Mouse (Mus musculus) left cerebral cortex, postnatal 4 days (tissue): ENCODE results near the gene Olfr575. TPM values are rescaled to one million over a fixed set of nuclear protein-coding genes. Genes with fewer than 3 reads are reported as not detected.

Experiments used
- DNase-seq: peaks from one replicate; pipeline ENCODE4 v3.0.0-alpha.2; 2022
- intact Hi-C: fragments of 180-260 bp; cut with DNase I; formaldehyde crosslinking; loops from one replicate; pipeline ENCODE4 v1.15.1; 2025
- total RNA-seq, 2 experiments: library from RNA; stranded (reverse); gene quantifications; 2 replicates each; pipeline ENCODE4 v1.2.3; 2021

Olfr575 gene
- not detected for total RNA-seq

- no peak for DNase-seq
- intact Hi-C loops, result no loop called here
Observed at GRCm38 (mm10) chr7:102958593-102958992, at the start of gene Olfr575. Gene Olfr575 (minus strand): TSS chr7:102958775.

DNA sequence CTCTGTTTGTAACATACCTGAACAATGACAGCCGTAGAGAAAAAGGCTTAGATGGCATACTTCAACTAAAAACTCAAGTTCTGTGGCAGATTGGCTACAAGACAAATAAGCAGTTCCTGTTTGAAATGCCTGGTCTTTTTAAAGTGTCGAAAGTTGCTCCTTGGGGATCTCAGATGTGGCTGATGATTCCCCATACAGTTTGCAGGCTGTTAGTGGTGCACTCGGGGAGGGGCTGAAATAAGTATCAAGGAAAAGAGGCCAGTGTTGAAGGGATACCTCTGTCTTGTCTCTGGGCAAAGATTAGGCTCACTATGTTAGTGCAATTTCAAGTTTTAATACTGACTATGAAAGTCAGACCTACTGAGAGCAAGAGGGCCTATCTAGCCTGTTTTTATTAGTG, 30.6 kb upstream of the Olfr575 start, which contains the start of gene Olfr578:
Gene Olfr578, minus strand, starts transcription at position 101 of the 400 bp plus-strand sequence.
- intact Hi-C loops, result no loop called here
- no peak for DNase-seq

DNA sequence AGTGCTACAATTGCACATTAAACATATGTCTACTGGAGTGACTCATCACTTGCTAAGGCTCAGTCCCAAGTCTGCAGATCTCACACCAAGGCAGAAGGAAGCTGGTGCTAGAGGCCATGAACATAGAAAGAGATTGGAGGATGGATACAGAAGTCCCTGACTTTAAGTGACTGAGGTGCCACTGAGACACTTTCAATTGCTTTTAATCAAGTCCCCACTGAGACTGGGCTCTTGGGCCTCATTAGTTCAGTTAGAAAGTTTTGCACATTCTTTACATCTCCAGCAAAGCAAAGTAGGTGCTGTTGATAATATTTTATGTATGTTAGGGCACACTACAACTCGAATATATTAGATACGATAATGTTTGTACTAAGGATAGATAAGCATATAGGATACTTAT, 17.3 kb upstream of the Olfr575 start, which contains the start of gene Olfr577:
Gene Olfr577, minus strand, starts transcription at position 101 of the 400 bp plus-strand sequence.
- no peak for DNase-seq
- intact Hi-C loops, result no loop called here

DNA sequence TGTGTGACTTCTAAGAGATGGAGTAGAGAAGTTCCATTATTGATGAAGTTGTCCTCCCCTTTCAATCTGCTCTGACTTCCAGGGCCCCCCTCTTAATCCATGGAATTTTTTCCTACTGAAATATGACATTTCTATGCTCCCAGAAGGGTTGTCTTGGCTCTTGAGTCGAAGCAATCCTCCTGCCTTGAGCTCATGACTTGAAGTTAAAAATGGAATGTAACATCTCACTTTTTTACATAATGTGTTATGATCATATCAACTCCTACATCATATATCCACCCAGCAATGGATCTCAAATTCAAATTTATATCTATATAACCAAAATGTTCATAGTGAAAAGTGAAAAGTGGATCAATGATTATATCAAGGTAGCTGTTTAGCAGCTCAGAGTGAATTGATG, 15.8 kb upstream of the Olfr575 start:
- DNase-seq, result no peak
- intact Hi-C loops, result no loop called here

- no peak for DNase-seq
- intact Hi-C loops, result no loop called here
Observed at GRCm38 (mm10) chr7:102962360-102962759, 3.8 kb upstream of the Olfr575 start, which contains the start of gene Olfr576. Gene Olfr576 (plus strand): TSS chr7:102962660.

- intact Hi-C loops, result no loop called here
- DNase-seq, result no peak
Observed at GRCm38 (mm10) chr7:102958137-102958536, 438 bp downstream of the Olfr575 start.

- DNase-seq, result no peak
- intact Hi-C loops, result no loop called here
Observed at GRCm38 (mm10) chr7:102950732-102951131, 7.8 kb downstream of the Olfr575 start.

GRCm38 (mm10) chr7:102948167-102948566, 10.4 kb downstream of the Olfr575 start, which contains the start of gene Olfr574:
Gene Olfr574 (plus strand): TSS chr7:102948467.
- DNase-seq, result no peak
- intact Hi-C loops, result no loop called here

- intact Hi-C loops, result no loop called here
- no peak for DNase-seq
Observed at GRCm38 (mm10) chr7:102943417-102943816, 15.2 kb downstream of the Olfr575 start.

DNA sequence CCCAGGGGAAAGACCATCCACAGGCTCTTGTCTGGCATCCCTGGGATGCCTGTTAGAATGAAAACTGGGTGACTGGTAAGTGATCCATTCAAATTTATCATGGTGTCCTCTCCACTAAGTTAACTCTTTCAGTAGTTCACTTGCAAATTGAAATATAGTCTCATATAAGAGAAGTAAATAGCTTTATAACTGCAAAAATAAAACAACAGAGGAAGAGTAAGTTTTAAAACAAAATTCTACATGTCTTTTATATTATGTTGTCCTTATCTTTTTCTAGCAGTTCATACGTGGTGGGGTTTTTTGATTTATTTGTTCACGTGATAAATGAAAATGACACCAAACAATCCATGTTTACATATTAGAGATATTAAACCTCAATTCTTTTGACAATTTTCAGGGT, 16.1 kb downstream of the Olfr575 start, which contains the start of gene Olfr573-ps1:
Gene Olfr573-ps1, minus strand, starts transcription at position 101 of the 400 bp plus-strand sequence.
- intact Hi-C loops, result no loop called here
- no peak for DNase-seq

GRCm38 (mm10) chr7:102927105-102927504, 31.5 kb downstream of the Olfr575 start:
- intact Hi-C loops, result no loop called here
- DNase-seq, result no peak

DNA sequence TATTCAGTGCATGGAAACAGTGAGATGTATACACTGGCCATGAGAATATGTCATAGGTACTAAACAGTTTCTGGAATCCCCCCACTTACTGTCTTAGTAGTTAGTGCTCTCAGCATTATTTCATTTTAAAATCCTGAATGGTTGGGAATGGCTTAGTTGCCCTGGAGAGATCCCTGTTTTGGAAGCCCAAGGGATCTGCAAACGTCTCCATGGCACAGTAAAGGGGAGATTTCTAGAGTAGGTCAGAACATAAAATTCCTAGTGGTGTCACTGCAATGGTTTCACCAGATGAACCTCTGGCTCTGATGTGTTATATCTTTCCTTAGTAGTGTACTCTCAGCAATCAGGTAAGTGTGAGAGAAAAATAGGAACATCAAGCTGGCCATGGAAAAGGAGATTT, 34.5 kb downstream of the Olfr575 start, which contains the start of gene Olfr572:
Gene Olfr572, plus strand, starts transcription at position 301 of the 400 bp plus-strand sequence.
- DNase-seq, result no peak

DNA sequence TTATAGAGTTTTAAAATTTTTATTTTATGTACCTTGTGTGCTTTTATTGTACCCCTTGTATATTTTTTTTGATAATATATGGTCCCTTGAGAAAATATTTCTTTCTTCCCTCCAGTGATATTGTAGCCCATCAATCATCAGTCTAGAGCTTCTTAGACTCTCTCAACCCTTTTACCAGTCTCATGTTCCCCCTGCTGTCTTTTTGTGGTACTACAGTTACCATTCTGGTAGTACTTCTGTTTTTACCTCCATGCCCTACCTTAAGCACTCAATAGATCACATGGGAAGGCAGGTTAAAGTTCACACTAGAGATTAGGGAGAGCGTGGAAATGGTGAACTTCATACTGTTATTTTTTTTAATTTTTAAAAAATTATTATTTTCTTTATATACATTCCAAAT, 38.9 kb downstream of the Olfr575 start:
- no peak for DNase-seq
- intact Hi-C loops, result loop anchor here (2.0 to 10.0 kb wide), 3 partner anchors 225 to 407 kb away; partner anchors contain the start of genes Olfr556 and Olfr557

More for the DNA sequence above, 34.5 kb downstream of the Olfr575 start, which contains the start of gene Olfr572:
- intact Hi-C loops, result no loop called here

- intact Hi-C loops, result loop anchor here (10.0 kb wide), 2 partner anchors 222 to 252 kb away; partner anchors contain the start of genes Olfr556 and Olfr557
- DNase-seq, result no peak
Observed at GRCm38 (mm10) chr7:102917032-102917875, 41.3 kb downstream of the Olfr575 start, which contains the start of gene Olfr571. Gene Olfr571 (minus strand): TSS chr7:102917536.

- intact Hi-C loops, result loop anchor here (10.0 kb wide), 2 partner anchors 222 to 252 kb away; partner anchors contain the start of genes Olfr556 and Olfr557
Observed at GRCm38 (mm10) chr7:102916405-102916804, 42.2 kb downstream of the Olfr575 start.

GRCm38 (mm10) chr7:102915261-102915660, 43.3 kb downstream of the Olfr575 start:
- intact Hi-C loops, result loop anchor here (10.0 kb wide), 2 partner anchors 220 to 250 kb away; partner anchors contain the start of genes Olfr556 and Olfr557
- no peak for DNase-seq

More at GRCm38 (mm10) chr7:102916405-102916804, 42.2 kb downstream of the Olfr575 start:
- DNase-seq, result no peak

Other genes with a start within 250 kb of the Olfr575 start
- not detected for gene Olfr33, start 239.7 kb downstream of the Olfr575 start, total RNA-seq
- not detected for gene Olfr559, start 231.3 kb downstream of the Olfr575 start, total RNA-seq
- not detected for gene Olfr560, start 199.4 kb downstream of the Olfr575 start, total RNA-seq
- gene Olfr78, start 199.3 kb downstream of the Olfr575 start, total RNA-seq, result under 1 TPM; 0.28 to 0.36 TPM
- gene Olfr561, start 187.6 kb downstream of the Olfr575 start, total RNA-seq, result not detected
- not detected for gene Olfr564, start 155.3 kb downstream of the Olfr575 start, total RNA-seq
- gene Olfr566, start 100.0 kb downstream of the Olfr575 start, total RNA-seq, result not detected
- not detected for gene Olfr568, start 81.7 kb downstream of the Olfr575 start, total RNA-seq
- not detected for gene Olfr569, start 67.9 kb downstream of the Olfr575 start, total RNA-seq
- not detected for gene Olfr570, start 64.2 kb downstream of the Olfr575 start, total RNA-seq
- gene Olfr571, start 41.2 kb downstream of the Olfr575 start, total RNA-seq, result not detected
- gene Olfr572, start 34.4 kb downstream of the Olfr575 start, total RNA-seq, result not detected
- gene Olfr573-ps1, start 16.2 kb downstream of the Olfr575 start, total RNA-seq, result not detected
- not detected for gene Olfr574, start 10.3 kb downstream of the Olfr575 start, total RNA-seq
- gene Olfr576, start 3.9 kb upstream of the Olfr575 start, total RNA-seq, result not detected
- not detected for gene Olfr577, start 17.2 kb upstream of the Olfr575 start, total RNA-seq
- not detected for gene Olfr578, start 30.5 kb upstream of the Olfr575 start, total RNA-seq
- gene Olfr582, start 79.2 kb upstream of the Olfr575 start, total RNA-seq, result not detected
- not detected for gene Olfr583, start 92.5 kb upstream of the Olfr575 start, total RNA-seq
- not detected for gene Olfr584, start 123.1 kb upstream of the Olfr575 start, total RNA-seq
- not detected for gene Olfr585, start 138.9 kb upstream of the Olfr575 start, total RNA-seq
- gene Olfr586, start 166.9 kb upstream of the Olfr575 start, total RNA-seq, result not detected
- gene Olfr588-ps1, start 182.1 kb upstream of the Olfr575 start, total RNA-seq, result not detected
- not detected for gene Olfr589, start 197.6 kb upstream of the Olfr575 start, total RNA-seq
- gene Olfr591, start 219.6 kb upstream of the Olfr575 start, total RNA-seq, result not detected
- gene Olfr592, start 226.0 kb upstream of the Olfr575 start, total RNA-seq, result not detected